Mouse (Mus musculus) stomach, postnatal 0 days (tissue): ENCODE measurements around the gene Cd99l2. TPM values are rescaled to one million over a fixed set of nuclear protein-coding genes. Genes with fewer than 3 reads are reported as not detected.
A peak's percentile ranks its signal among the peaks of the same experiment; 100 is the strongest.

Experiments used
- ATAC-seq: fragments of 200-750 bp; cut with Nextera tagmentation; 2 replicates; pipeline ENCODE4 v1.8.0; 2017; ENCODE audit not compliant: low FRiP score, low TSS enrichment
- DNase-seq: peaks from one replicate; pipeline ENCODE4 v3.0.0-alpha.2; 2016; ENCODE audit warnings: low spot score
- H3K27ac ChIP-seq: fragments of 300-500 bp; sonication (generic); replicated peaks from 2 replicates; pipeline ENCODE4 v1.5.1; 2014; ENCODE audit warnings: mild to moderate bottlenecking, control low read depth
- H3K27me3 ChIP-seq: fragments of 300-500 bp; sonication (generic); 2 replicates; pipeline ENCODE4 v1.6.1; 2014; ENCODE audit warnings: low read length; ENCODE audit not compliant: control insufficient read depth, insufficient read depth
- H3K36me3 ChIP-seq: fragments of 300-500 bp; sonication (generic); 2 replicates; pipeline ENCODE4 v1.6.1; 2014; ENCODE audit warnings: low read length, mixed read lengths; ENCODE audit not compliant: control insufficient read depth, insufficient read depth
- H3K4me1 ChIP-seq: fragments of 300-500 bp; sonication (generic); replicated peaks from 2 replicates; pipeline ENCODE4 v1.6.1; 2014; ENCODE audit warnings: antibody characterized with exemption; ENCODE audit not compliant: control insufficient read depth, insufficient read depth
- H3K4me2 ChIP-seq: fragments of 300-500 bp; sonication (generic); replicated peaks from 2 replicates; pipeline ENCODE4 v1.6.1; 2014; ENCODE audit warnings: low read depth, mild to moderate bottlenecking, control low read depth, moderate library complexity
- H3K4me3 ChIP-seq: fragments of 300-500 bp; sonication (generic); 2 replicates; pipeline ENCODE4 v1.5.1; 2014; ENCODE audit warnings: low read depth, low read length, control low read depth
- H3K9ac ChIP-seq: fragments of 300-500 bp; sonication (generic); 2 replicates; pipeline ENCODE4 v1.6.1; 2014; ENCODE audit warnings: mild to moderate bottlenecking, low read length, control low read depth, mixed read lengths
- H3K9me3 ChIP-seq: fragments of 300-500 bp; sonication (generic); 2 replicates; pipeline ENCODE4 v1.6.1; 2016; ENCODE audit warnings: low read length; ENCODE audit not compliant: control insufficient read depth
- CTCF ChIP-seq: IDR thresholded peaks from 2 replicates; pipeline ENCODE4 v1.5.1; 2016; ENCODE audit warnings: antibody characterized with exemption, low read depth, mild to moderate bottlenecking, moderate library complexity
- EP300 ChIP-seq: optimal IDR thresholded peaks from 2 replicates; pipeline ENCODE3; 2016; ENCODE audit warnings: antibody characterized with exemption
- WGBS: fragments of 180-500 bp; shearing (Covaris S2); extraction: QIAGEN DNeasy Blood & Tissue Kit; methylation state at CpG from one replicate; pipeline ENCODE4 v1.1.7; 2014; 5-methylcytosine and 5-hydroxymethylcytosine counted together
- microRNA-seq: library from miRNA; unstranded; fragments of <30 nt; microRNA quantifications from one replicate; pipeline ENCODE4, GENCODE M21; 2016
- polyA plus RNA-seq: library from polyadenylated mRNA; unstranded; fragments of >200 nt; fragmentation: Nextera tagmentation; extraction: Ambion mirVana; gene quantifications from 2 replicates; pipeline ENCODE4 v1.2.1, GENCODE M21; 2015

Cd99l2 gene
- polyA plus RNA-seq, 1 experiment from 2014 or later: 12.2 TPM

GRCm38 (mm10) chrX:71408386-71408785, 84.3 kb downstream of the Cd99l2 start:
- ATAC-seq: no peak

GRCm38 (mm10) chrX:71406290-71406689, 86.4 kb downstream of the Cd99l2 start:
- no peak overlapping the region for H3K9ac ChIP-seq
- TF ChIP-seq CTCF (no peak), EP300 (no peak)

More at GRCm38 (mm10) chrX:71408386-71408785, 84.3 kb downstream of the Cd99l2 start:
- Histone ChIP-seq H3K4me3 (no peak overlapping the region), H3K4me2 (no peak overlapping the region), H3K27ac (no peak overlapping the region), H3K9ac (no peak overlapping the region), H3K36me3 (no peaks in the 10 kb centered on the region), H3K27me3 (no peaks in the 10 kb centered on the region), H3K4me1 (no peaks in the 10 kb centered on the region), H3K9me3 (no peaks in the 10 kb centered on the region)
- 86% methylated on average over 1 of the region's 1 CpGs for WGBS
- no peak for TF ChIP-seq CTCF
- TF ChIP-seq EP300: no peak
- DNase-seq: no peak

GRCm38 (mm10) chrX:71396326-71396725, 96.3 kb downstream of the Cd99l2 start:
- no peak overlapping the region for H3K27ac ChIP-seq
- H3K4me1 ChIP-seq: no peaks in the 10 kb centered on the region
- TF ChIP-seq EP300: no peak
- no peak for TF ChIP-seq CTCF
- H3K4me3 ChIP-seq: no peak overlapping the region
- no peak overlapping the region for H3K9ac ChIP-seq
- H3K27me3 ChIP-seq: no peaks in the 10 kb centered on the region
- no peaks in the 10 kb centered on the region for H3K9me3 ChIP-seq
- no peak for DNase-seq
- ATAC-seq: no peak
- 79% methylated on average over 4 of the region's 4 CpGs for WGBS
- no peaks in the 10 kb centered on the region for H3K36me3 ChIP-seq
- no peak overlapping the region for H3K4me2 ChIP-seq

More at GRCm38 (mm10) chrX:71406290-71406689, 86.4 kb downstream of the Cd99l2 start:
- DNase-seq: no peak
- H3K4me2 ChIP-seq: no peak overlapping the region
- H3K4me3 ChIP-seq: no peak overlapping the region
- ATAC-seq: no peak
- H3K27me3 ChIP-seq: no peaks in the 10 kb centered on the region
- H3K9me3 ChIP-seq: no peaks in the 10 kb centered on the region
- H3K36me3 ChIP-seq: no peaks in the 10 kb centered on the region
- H3K27ac ChIP-seq: no peak overlapping the region
- H3K4me1 ChIP-seq: no peaks in the 10 kb centered on the region

- Histone ChIP-seq H3K4me3 (no peak overlapping the region), H3K27me3 (no peaks in the 10 kb centered on the region)
- DNase-seq: peak; percentile 28
Observed at GRCm38 (mm10) chrX:71381571-71381970, 111.1 kb downstream of the Cd99l2 start.

GRCm38 (mm10) chrX:71378435-71378834, 114.2 kb downstream of the Cd99l2 start:
- no peaks in the 10 kb centered on the region for H3K4me1 ChIP-seq
- H3K27me3 ChIP-seq: no peaks in the 10 kb centered on the region
- H3K27ac ChIP-seq: no peak overlapping the region
- H3K9ac ChIP-seq: no peak overlapping the region
- no peak overlapping the region for H3K4me2 ChIP-seq
- no peaks in the 10 kb centered on the region for H3K36me3 ChIP-seq
- DNase-seq (no peak), ATAC-seq (no peak)
- H3K4me3 ChIP-seq: no peak overlapping the region
- TF ChIP-seq CTCF: no peak
- no peak for TF ChIP-seq EP300
- no peaks in the 10 kb centered on the region for H3K9me3 ChIP-seq
- WGBS: 88% methylated on average over 2 of the region's 2 CpGs

More at GRCm38 (mm10) chrX:71381571-71381970, 111.1 kb downstream of the Cd99l2 start:
- peak; percentile 42; the same call in 1 of the 2 replicates for ATAC-seq
- Histone ChIP-seq H3K36me3 (no peaks in the 10 kb centered on the region), H3K4me1 (no peaks in the 10 kb centered on the region), H3K4me2 (no peak overlapping the region), H3K9ac (no peak overlapping the region), H3K27ac (no peak overlapping the region), H3K9me3 (no peaks in the 10 kb centered on the region)
- WGBS: 35% methylated on average over 5 of the region's 5 CpGs
- TF ChIP-seq CTCF (peak; percentile 76), EP300 (no peak)

GRCm38 (mm10) chrX:71376781-71377180, 115.9 kb downstream of the Cd99l2 start:
- DNase-seq: no peak
- no peaks in the 10 kb centered on the region for H3K36me3 ChIP-seq
- no peak for ATAC-seq

More at GRCm38 (mm10) chrX:71376781-71377180, 115.9 kb downstream of the Cd99l2 start:
- no peak for TF ChIP-seq CTCF
- no peak for TF ChIP-seq EP300
- 82% methylated on average over 1 of the region's 1 CpGs for WGBS
- H3K4me3 ChIP-seq: no peak overlapping the region
- H3K4me2 ChIP-seq: no peak overlapping the region
- no peak overlapping the region for H3K27ac ChIP-seq
- H3K4me1 ChIP-seq: no peaks in the 10 kb centered on the region
- no peaks in the 10 kb centered on the region for H3K9me3 ChIP-seq
- no peaks in the 10 kb centered on the region for H3K27me3 ChIP-seq
- no peak overlapping the region for H3K9ac ChIP-seq

Small RNA genes lying within 50 kb of the gene (microRNA-seq; reads per million reads assigned to microRNA genes)
- not detected for gene Gm23945

Other genes starting within 250 kb of the Cd99l2 start
- gene Mtmr1, start 128.1 kb downstream of the Cd99l2 start, polyA plus RNA-seq: 9.3 and 9.7 TPM in 2 replicates
- gene Hmgb3, start 63.1 kb upstream of the Cd99l2 start, polyA plus RNA-seq: 62.2 and 65.6 TPM in 2 replicates
- 0.11 and 0.34 TPM in 2 replicates for gene Gpr50, start 170.8 kb upstream of the Cd99l2 start, polyA plus RNA-seq